Mouse (Mus musculus): ENCODE measurements at regions not wholly inside any gene's neighbourhood (a gene's known extent, or its start where the extent isn't known, plus 50 kb on each side); places are given as distances from the start of the nearest gene placed in this dataset.

- TF ChIP-seq GATA1 (IDR thresholded peaks at IDR 0.05; ENCODE audit: borderline replicate concordance, low read length) (no peak), FLI1 (IDR thresholded peaks at IDR 0.05; ENCODE audit: low read length) (no peak)
Observed at GRCm38 (mm10) chr15:61927385-61928120, 1004.7 kb upstream of the A1bg start.

All from megakaryocyte, embryonic 14.5 days (primary cell).